Mouse (Mus musculus) heart, postnatal 10 days (tissue): ENCODE measurements around the gene A930017K11Rik. TPM values are rescaled to one million over a fixed set of nuclear protein-coding genes. Genes with fewer than 3 reads are reported as not detected.

ENCODE experiments used
- DNase-seq, 2 experiments: peaks; one replicate each; pipeline ENCODE4 v3.0.0; 2021
- intact Hi-C: fragments of 180-260 bp; cut with DNase I; formaldehyde crosslinking; loops from one replicate; pipeline ENCODE4 v1.15.1; 2025
- total RNA-seq, 2 experiments: library from RNA; stranded (reverse); gene quantifications; 2 replicates each; pipeline ENCODE4 v1.2.3; 2021

Gene A930017K11Rik
- total RNA-seq, 2 experiments from 2014 or later = not detected

DNA sequence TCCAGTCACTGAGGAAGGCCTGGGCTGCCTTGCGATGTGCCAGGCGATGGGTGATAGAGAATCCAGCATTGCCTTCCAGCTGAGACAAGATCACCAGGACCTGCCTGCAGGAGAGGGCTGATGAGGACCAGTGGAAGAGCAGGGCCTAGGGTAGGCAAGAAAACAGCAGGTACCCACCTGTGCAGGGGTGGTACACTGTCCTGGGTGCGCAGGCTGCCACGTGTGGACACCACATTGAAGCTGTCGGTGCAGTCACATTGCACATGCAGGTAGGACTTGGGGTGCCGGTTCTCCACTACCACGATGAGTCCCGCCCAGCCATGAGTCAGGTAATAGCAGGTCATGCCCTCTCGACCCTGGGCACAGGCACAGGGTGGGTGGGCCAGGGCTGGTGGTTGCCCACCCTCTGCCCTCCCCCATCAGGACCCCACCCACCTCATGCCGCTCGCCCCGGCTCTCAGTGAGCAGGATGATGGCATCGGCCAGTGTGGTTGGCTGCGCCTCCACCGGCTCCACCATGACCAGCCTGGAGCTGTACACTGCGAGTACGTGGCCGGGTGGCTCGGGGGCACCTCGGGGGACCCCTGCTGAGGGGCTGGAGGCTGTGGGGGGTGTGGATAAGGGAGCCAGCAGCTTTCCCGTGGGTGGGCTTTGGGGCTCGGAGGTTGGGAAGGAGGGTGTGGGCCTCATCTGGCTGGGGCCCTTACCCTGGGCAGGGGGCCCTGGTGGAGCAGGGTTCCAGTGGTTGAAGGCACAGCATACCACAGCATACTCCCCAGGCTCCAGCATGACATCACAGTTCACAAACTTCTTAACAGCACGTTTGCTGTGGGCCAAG, 7.5 kb upstream of the A930017K11Rik start:
- DNase-seq = no peak
- intact Hi-C loops = no loop called here

DNA sequence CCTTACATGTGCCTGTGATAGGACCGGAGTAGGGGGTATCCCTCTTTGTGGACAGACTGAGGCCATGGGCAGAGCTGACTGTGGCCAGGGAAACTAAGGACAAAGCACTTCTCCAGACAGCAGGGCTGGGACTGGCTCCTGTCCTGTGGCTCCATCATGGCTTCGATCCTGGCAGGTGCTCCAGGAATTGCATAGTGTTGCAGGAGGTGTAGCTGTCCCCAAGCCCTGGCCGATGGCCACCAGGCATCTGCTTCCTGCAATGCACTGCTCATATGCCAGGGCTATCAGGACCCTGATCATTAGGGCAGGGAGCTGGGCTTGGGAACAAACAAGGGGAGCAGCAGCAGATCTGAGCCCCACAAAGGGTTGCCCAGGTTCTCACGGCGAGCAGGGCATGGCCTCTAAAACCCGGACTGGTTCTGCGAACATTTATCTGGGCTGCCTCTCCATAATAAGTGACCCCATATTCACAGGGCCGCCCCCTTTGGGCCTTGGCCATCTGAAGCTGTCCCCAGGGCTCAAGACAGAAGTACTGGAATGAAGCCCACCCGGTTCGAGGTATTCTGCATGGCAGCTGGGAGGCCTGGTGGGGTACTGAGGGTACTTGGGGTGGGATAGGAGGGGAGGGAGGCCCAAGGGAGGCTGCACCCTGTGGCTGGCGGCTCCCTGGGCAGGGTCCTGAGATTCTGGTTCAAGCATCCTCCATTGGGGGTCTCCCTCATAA, 6.6 kb upstream of the A930017K11Rik start:
- intact Hi-C loops = no loop called here
- DNase-seq = no peak

DNA sequence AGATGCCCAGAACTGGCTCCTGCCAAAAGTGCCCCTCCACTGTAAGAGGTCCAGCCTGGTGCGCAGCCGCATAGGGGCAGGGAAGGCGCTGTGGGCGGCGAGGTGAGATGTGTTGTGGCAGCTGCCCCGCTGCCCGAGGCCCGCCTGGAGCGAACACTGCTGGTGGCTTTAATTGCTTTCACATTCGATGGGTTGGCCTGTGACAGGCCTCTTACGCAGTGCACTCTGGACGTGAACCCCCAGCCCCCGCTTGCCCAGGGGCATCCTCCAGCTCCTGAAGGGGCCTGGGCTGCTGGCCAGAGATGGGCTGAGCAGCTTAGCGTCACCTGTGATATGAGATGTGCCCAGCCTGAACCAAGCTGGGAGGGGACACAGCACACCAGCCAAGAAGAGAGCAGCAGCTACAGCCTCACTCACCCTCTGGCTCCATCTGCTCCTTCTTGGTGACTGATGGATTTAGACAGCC, 5.3 kb upstream of the A930017K11Rik start:
- DNase-seq = no peak
- intact Hi-C loops = no loop called here

DNA sequence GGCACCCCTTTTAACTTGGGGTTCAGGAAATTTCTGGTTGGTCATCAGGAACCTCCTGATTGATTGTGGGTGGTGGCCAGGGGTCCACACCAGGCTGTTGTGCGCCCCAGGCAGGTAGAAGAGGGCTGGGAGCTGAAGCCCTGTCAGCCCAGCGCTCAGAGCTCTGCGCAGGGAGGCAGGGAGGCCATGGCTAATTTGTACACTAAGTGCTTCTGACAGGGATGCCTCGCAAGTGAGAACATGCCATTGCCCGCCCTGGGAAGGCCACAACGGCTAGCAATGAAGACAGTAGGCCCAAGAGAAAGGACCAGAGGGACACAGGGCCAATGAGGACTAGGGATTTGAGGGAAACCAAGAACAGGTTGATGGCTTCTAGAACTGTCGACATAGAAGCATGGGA, 4.3 kb upstream of the A930017K11Rik start:
- no peak for DNase-seq
- intact Hi-C loops = no loop called here

DNA sequence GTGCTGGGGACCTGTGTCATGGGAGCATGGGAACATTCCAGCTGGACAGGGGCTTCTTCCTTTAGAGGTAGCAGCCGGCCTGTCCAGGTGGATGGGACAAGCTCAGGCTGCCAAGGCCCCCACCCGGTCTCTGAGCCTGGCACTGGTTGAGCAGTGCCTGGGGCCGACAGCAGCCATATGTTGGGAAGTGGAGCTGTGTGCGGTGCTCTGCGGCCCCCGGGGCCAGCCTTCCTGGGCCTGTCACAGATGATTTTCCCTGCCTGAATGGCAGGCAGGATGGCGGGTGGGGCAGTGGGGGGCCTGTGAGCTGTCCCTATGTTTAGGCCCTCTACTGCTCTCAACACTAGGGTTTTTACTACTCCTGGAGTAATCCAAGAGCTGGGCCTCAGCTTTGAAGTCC, 3.8 kb upstream of the A930017K11Rik start:
- DNase-seq = no peak
- intact Hi-C loops = no loop called here

DNA sequence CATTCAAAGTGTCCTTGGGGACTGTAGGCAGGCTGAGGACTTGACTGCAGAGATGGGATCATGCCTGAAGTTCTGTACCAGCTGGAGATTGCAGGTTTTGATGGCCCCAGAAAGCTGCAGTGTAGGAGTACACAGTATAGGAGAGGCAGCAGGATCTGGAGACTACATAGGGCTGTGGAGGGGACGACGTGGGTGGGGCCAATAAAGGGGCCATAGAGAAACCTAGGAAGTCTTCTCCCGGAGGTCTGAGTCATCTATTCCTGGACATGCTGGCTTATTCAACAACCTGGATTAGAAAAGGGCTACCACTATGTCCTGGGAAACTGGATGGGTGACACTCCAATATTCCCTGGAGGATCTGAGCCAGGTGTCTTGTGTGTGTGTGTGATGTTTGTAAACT, 3.4 kb upstream of the A930017K11Rik start:
- intact Hi-C loops = no loop called here
- DNase-seq = no peak

DNA sequence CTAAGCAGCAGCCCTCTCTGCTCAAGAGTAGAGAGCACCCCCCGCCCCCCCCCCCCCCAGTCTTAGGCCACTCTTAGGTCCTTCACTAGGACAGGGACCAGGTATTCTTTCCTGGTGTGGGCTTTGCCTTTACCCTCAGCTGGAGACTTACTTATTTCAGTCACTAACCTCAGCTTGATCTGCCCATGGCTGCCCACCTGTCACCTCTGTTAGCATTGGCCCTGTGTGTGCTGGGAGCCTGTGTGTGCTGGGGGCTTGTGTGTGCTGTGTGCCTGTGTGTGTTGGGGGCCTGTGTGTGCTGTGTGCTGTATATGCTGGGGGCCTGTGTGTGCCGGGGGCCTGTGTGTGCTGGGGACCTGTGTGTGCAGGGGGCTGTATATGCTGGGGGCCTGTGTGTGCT, 2.3 kb upstream of the A930017K11Rik start:
- intact Hi-C loops = no loop called here
- no peak for DNase-seq

DNA sequence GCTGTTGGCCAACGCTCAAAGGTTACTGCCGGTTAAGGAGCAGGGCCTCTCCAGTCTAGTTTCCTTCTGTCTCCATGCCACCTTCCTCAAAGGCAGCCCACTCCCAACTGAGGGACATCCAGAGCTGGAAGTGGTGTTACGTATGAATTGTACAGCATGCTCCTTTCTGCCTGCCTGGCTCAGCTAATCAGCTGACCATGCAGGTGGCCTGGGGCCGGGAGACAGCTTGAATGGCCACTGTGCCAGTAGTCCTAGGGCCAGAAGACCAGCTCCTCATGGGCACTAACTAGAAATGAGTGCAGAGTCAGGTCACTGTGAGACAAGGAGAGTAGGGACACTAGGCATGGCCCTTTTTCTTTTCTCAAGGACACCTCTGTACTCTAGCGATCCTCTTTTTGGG, 796 bp upstream of the A930017K11Rik start:
- DNase-seq = no peak
- intact Hi-C loops = no loop called here

DNA sequence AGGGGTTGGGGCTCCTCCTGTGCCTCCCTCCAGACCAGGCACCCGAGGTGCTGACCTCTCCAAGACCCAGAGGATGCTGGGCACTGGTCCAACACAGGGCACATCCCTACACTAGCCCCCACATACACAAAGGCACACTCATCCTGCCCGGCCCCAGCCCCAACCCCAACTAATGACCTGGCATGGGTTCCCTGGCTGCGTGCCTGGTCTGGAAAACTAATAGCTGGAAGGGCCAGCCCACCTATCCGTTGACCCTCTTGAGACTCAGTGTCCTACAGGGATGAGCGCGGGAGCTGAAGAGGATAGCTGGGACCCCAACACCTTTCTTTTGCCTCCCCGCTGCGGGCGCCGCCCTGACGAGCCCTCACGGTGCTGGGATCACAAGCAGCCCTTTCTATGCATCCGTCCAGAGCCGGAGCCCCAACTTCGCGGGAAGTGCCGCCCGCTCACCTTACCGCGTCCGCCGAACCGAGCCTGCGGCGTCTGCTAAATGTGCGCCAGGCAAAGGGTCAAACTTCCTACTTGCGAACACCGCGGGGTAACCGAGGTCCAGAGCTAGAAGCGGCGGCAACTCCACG, 1.1 kb downstream of the A930017K11Rik start:
- peak in 1 of 2 experiments; percentile 19 for DNase-seq
- intact Hi-C loops = no loop called here

DNA sequence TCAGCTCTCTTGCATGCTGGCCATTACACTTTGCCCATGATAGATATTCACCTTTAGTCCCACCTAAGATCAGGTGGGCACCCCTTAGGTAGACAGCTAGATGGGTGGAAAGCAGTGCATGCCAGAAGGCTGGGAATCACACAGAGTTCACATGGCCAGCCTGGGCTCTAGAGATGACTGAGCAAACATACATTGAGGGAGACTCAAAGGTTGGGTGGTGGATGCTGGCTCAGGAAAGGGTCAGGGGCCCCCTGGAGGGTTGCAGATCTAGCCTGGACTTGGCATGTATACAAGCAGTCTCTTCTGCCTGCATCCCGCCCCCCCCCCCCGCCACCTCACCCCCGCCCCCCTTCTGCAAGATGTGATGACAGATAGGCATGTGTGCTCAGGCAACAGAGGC, 1.7 kb downstream of the A930017K11Rik start:
- no peak for DNase-seq
- intact Hi-C loops = no loop called here

DNA sequence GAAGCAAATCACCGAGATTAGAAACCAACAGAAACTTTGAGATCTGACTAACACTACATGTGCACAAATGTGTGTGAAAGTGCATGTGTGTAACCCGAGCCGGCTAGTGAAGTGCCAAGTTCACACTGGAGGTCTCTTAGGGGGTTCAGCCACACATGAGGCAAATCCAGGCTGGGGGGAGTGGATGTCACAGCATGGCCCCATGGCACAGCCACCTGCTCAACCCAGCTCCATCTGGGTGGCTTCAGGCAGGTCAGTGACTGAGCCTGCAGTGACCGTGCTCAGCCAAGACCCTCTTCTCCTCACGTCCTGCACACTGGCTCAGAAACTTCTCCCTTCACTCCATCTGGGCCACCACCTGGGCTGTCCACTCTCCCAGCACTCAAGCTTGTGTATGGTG, 2.4 kb downstream of the A930017K11Rik start:
- DNase-seq = no peak
- intact Hi-C loops = no loop called here

DNA sequence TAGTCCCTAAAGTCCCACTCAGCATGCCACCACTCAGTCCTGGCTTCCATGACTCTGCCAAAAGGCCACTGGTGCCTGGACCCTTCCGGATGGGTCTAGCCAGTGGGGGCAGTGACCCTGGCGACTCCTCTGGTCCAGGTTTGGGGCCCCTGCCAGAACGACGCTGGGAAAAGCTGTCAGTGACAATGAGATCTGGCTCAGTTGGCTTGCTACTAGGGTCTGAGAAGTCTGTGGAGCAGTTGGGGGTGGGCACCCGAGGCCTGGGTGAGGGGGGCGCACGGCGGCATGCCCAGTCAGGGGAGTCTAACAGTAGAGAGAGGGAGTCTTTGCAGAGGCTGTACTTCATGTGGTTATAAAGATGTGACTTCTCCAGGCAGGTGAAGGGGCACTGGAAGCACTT, 4.3 kb downstream of the A930017K11Rik start:
- no peak for DNase-seq
- intact Hi-C loops = no loop called here

DNA sequence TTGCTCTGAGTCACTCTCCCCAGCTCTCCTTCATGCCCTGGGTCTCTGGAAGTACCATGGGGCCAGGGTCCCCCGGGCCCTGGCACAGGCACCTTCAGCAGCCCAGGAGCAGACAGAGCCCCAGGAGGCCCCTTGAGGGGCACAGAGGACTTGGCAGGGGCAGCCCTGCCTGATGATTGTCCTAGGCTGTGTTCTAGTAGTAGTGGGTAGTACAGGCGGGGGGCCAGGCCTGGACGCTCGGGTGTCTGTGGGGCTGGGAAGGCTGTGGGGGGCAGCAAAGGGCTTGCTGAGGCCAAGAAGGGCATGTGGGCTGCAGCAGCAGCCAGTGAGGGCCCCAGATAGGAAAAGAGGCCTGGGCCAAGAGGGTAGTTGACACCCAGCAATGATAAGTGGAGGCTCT, 4.8 kb downstream of the A930017K11Rik start:
- no peak for DNase-seq
- intact Hi-C loops = no loop called here

DNA sequence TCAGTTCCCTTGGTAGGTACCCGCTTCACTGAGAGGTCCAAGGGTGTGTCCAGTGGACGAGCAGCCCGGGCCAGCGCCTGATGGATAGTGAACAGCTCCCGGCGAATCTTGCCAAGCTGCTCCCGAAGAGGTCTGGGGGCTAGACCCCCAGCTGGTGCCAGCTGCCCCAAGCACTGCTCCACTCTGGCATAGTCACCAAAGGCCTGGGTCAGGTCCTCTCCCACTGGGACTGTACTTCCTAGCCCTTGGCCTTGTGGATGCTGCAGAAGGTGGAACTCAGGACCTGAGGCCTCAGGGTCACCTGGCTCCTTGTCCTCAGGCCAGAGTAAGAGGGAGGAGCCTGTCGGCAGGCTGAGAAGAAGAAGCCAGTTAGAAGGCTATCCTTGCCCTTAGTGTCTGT, 5.5 kb downstream of the A930017K11Rik start:
- intact Hi-C loops = no loop called here
- no peak for DNase-seq

DNA sequence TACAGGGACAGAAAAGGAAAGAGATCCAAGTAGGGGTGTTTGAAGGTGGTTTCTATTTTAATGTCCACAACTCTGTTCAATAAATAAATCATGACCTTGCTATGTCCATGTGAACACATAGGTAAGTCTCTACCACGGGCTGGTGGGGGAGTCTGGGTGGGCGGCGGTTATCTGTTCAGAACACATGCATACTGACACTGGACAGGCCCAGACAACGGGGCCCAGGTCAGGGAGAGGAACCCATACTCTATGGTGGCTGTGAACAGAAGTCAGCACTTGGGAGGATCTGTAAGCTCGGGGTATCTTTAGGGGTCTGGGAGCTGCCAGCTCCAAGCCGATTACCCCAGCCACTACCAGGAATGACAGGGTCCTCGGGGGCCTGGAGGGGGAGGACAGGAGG, 6.0 kb downstream of the A930017K11Rik start:
- intact Hi-C loops = no loop called here

DNA sequence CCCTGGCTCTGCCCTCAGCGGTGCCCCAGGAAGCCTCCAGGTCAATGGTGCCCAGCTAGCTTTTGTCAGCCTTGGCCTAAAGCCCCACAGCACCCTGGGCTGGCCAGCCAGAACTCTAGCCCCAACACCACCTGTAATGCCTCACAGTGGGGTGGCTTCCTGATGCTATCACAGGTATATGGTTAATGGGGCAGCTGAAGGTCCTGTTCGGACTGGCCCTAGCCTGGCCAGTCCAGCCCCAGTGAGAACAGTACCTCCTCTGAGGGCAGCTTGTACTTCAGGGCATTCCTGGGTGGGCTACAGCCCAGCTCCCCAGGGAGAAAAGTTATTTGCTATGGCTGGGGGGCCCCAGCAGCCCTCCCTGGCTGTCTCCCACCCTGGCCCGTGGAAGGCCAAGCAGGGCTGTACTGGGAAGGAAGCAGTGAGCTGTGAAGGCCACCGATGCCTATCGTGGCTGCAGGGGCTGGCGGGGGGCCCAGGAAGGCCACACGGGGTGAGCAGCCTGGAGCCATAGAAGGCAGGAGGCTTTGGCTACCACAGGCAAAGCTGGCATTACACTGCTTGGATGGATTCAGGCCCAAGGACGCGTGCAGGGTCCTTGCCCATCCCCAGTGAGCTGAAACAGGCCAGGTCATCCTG, 6.7 kb downstream of the A930017K11Rik start:
- intact Hi-C loops = no loop called here
- peak; percentile 41 to 47 for DNase-seq

More for the DNA sequence above, 6.0 kb downstream of the A930017K11Rik start:
- no peak for DNase-seq

DNA sequence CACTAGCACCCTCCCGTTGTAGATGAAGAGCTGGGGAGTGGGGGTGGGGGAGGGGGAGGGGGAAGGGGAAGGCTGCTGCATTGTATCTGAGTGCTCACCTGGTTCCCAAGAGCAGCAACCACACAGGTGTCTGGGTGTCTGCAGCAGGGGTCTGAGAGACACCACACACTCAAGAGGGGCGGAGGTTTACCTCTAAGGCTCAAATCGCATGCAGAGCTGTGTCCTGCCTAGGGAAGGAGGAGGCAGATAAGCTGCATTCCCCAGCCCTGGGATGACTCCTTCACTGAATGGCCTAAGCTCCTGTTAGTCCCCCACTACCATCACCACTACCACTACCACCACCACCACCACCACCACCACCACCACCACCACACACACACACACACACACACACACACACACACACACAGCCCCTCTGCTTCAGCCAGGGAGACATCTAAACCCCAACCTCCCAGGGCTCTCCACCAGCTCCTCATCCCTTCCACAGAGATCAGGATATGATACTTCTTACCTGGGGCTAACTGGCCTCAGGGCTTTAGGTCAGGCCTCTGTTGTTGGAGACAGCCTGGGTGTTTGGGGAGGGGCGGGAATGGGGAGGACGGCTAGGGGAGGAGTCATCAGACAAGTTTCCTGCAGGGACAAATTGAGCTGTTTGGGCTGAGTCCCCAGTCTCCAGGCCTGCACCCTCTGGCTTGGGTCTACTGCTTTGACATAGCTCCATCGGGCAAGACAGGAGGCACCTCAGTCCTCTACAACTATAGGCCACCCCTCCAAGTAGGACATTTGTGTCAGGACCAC, 7.8 kb downstream of the A930017K11Rik start, which contains the start of the genes Pigq and Nhlrc4:
Pigq (minus strand) TSS at position 571 of the 798 bp plus-strand sequence.
Nhlrc4 (minus strand) TSS at position 596 of the 798 bp plus-strand sequence.
- no peak for DNase-seq
- intact Hi-C loops = loop anchor here (5.0 kb wide), 1 partner anchor 52 kb away; no protein-coding TSS in a partner anchor

DNA sequence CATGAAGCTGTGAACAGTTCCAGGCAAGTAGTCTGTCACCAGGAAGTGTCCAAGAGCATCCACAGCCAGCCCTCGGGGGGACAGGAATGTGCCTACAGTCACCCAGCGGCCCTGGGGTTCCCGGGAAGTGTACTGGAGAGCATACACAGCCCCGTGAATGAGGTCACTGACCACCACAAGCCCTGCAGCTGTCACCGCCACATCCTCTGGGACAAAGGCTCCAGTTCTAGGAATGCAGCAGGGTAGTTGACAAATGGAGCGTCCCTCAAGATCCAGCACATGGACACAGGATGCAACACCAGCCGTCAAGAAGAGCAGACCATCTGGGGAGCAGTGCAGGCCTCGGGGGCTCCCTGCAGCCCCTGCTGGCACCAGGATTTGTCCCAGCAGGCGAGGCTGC, 8.6 kb downstream of the A930017K11Rik start:
- intact Hi-C loops = loop anchor here (5.0 kb wide), 1 partner anchor 51 kb away; no protein-coding TSS in a partner anchor
- no peak for DNase-seq

DNA sequence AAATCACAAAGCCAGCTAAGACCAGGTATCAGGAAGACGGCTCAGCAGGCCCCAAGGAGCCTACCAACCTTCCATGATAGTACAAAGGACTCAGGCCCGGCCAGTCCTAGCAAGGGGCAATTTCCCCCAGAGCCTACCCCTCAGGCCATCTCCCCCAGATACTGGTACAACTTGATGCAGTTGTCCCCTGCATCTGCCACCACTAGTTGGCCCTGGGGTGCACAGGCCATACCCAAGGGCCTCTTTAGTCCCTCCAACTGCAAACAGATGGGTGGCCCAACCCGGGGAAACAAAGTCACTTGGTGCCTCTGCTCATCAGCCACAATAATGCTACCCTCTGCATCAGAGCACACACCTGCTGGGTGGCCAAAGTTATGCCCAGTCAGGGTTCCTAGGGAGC, 9.1 kb downstream of the A930017K11Rik start:
- intact Hi-C loops = loop anchor here (5.0 kb wide), 1 partner anchor 51 kb away; no protein-coding TSS in a partner anchor
- DNase-seq = no peak

DNA sequence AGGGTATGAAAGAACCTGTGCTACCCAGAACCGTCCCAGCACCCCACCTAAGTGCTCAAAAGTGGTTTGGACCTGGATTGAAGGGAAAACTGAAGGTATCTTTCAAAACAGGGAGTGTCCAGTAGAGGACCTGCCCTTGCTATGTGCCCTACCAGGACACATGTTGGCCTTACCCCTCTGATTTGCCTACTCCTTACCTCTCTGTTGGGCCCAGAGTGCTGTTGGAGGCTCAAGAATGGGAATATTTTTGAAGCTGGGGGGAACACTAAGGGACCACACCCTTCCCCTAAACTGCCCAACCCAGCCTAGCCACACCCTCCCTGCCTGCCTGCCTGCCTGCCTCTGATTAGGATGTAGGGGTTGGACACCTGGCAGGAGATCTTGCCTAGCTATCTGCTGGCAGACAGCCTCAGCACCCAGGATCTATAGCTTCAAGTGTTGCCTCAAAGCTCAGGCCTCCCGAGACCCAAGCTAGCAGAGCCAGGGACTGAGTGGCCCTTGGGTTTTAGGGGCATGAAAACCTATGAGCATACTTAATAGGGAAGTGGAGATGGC, 9.7 kb downstream of the A930017K11Rik start:
- DNase-seq = no peak
- intact Hi-C loops = loop anchor here (5.0 kb wide), 1 partner anchor 50 kb away; no protein-coding TSS in a partner anchor
